Mouse (Mus musculus): ENCODE measurements at regions not wholly inside any gene's neighbourhood (a gene's known extent, or its start where the extent isn't known, plus 50 kb on each side); places are given as distances from the start of the nearest gene placed in this dataset.

DNA sequence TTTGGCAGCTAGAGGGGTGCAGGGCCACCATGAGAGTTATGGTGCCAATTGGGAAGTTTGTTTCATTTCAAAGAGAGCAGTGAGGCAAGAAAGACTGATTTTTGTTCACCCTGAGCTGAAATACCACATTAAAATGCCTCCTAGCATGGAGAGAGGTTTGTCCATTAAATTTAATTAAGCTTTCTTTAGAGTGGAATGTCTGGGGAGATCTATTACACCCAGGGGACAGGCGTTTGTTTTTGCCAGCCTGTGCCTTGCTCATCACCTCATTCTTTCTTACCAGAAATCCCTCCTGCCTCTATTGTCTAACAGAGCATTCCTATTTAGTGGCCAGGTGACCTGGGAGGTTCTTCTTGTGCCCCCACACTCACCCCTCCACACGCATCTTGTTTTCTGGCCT lies 55.2 kb upstream of the Rcn1 start:
- no peak for ATAC-seq (replicated peaks in 1 of 2; ENCODE audit: insufficient read depth in 1 of 2, low FRiP score in 2 of 2, low TSS enrichment in 1 of 2, low read depth in 1 of 2, poor library complexity in 2 of 2, severe bottlenecking in 2 of 2)

DNA sequence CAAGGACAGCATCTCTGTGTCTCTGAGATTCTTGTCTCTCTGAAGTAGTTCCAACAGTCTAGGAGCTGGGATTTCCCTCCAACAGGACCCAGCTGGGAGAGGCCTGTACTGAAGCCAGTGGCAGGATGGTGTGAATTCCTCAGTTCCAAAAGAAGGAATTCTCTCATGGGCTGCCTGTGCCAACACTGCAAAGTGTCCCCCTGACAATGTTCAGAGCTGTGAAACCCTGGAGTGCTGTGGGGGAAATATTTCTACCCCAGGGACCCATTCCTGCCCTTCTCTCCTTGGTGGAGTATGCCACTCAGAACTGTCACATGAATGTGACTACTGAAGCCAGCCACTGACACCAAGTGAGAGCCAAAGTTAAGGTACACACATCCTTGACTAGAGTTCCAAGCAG lies 55.7 kb upstream of the Rcn1 start:
- no peak for ATAC-seq (replicated peaks in 1 of 2; ENCODE audit: insufficient read depth in 1 of 2, low FRiP score in 2 of 2, low TSS enrichment in 1 of 2, low read depth in 1 of 2, poor library complexity in 2 of 2, severe bottlenecking in 2 of 2)

DNA sequence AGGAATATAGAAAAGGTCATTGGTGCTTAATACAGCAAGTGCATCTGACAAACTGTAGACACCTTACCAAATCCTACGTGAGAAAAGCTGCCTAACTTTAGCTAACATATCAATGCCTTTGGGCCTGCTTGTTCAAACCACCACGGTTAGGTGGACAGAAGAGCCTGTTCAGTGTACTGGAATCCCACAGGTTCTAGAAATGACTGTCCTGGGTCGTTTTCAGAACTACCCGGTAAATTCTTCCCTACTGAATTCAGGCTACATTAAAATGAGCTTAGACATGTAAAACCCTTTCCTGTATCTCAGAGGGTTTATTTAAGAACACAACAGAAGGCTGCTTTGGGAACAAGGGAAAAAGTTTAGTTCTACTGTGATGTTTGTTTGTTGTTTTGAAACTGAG lies 59.5 kb upstream of the Rcn1 start:
- ATAC-seq (replicated peaks in 1 of 2; ENCODE audit: insufficient read depth in 1 of 2, low FRiP score in 2 of 2, low TSS enrichment in 1 of 2, low read depth in 1 of 2, poor library complexity in 2 of 2, severe bottlenecking in 2 of 2), result no peak

GRCm38 (mm10) chr2:105459512-105459911 lies 60.4 kb upstream of the Rcn1 start:
- no peak for ATAC-seq (replicated peaks in 1 of 2; ENCODE audit: insufficient read depth in 1 of 2, low FRiP score in 2 of 2, low TSS enrichment in 1 of 2, low read depth in 1 of 2, poor library complexity in 2 of 2, severe bottlenecking in 2 of 2)

DNA sequence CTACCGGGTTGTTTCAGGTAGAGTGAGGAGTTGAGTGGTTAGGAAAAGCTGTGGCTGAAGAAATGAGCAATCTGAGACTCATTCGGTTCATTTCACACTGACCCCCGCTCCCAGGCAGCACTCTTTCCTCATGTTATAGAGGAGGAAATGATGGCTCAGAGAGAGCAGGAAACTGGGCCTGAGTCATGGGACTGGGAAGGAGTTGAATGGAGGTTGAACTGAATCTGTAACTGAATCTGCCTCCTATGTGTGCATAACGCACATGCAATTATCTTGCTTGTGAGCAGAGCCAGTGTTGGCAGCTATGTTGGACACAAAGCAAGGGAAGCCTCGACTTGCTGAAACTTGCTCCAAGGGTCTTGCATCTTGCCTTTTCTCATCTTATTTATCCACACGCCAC lies 66.5 kb upstream of the Rcn1 start:
- no peak for ATAC-seq (replicated peaks in 1 of 2; ENCODE audit: insufficient read depth in 1 of 2, low FRiP score in 2 of 2, low TSS enrichment in 1 of 2, low read depth in 1 of 2, poor library complexity in 2 of 2, severe bottlenecking in 2 of 2)

- peak; percentile 59 to 64; a peak in 2 of 4 replicates for ATAC-seq (replicated peaks in 1 of 2; ENCODE audit: insufficient read depth in 1 of 2, low FRiP score in 2 of 2, low TSS enrichment in 1 of 2, low read depth in 1 of 2, poor library complexity in 2 of 2, severe bottlenecking in 2 of 2)
Measured at GRCm38 (mm10) chr2:105468930-105469329, 69.8 kb upstream of the Rcn1 start.

DNA sequence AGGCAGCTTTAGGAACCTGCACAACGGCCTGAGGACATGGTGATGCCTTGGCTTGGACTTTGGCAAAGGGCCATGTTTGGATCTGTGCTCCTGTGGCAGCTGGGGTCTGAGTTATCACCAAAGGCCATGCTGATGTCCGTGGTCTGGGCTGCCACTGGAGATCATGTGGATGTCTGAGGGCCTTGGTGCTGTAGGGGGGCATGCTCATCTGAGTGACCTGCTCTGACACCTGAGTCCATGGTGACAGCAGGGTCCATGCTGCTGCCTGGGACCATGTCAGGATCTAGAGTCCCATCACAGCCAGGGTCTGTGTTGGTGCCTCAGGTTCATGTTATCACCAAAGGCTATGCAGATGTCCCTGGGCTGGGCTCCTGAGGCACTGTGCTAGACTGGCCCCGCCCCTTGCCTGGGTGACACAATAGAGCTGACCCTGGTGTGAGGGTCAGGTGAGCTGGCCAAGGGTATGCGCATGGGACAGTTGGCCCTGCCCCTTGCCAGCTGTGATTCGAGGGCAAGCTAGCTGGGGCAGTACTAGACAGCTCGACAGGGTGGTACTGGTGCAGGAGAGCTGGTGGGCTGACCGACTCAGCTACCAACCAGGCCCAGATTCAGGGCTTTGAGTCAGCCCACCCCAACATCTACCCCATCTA lies 77.0 kb upstream of the Rcn1 start:
- no peak for ATAC-seq (replicated peaks in 1 of 2; ENCODE audit: insufficient read depth in 1 of 2, low FRiP score in 2 of 2, low TSS enrichment in 1 of 2, low read depth in 1 of 2, poor library complexity in 2 of 2, severe bottlenecking in 2 of 2)

DNA sequence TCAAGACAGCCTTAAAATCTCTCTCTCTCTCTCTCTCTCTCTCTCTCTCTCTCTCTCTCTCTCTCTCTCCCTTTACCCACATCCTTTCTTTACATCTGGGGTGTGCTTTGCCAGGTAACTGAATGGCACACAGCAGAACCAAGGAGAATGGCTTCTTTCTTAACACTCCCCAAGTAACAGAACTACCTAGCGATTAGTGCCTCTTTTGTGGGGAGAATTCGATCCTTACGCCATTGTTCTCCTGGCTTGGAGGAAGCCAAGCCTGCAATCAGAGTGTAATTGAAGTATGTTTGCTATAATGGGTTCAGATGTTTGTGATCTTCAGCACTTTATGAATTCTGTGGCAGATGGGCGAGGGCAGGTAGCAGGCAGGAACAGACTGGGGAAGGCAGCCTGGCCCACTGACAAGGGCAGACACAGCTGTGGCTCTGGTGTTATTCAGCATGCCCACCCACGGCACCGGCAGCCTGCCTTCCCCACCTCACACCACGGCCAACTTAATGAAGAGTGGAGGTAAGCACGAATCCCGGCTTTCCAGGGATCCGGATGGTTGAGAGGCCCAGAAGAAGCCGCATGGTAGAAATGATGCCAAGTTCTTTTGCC lies 83.0 kb upstream of the Rcn1 start:
- no peak for ATAC-seq (replicated peaks in 1 of 2; ENCODE audit: insufficient read depth in 1 of 2, low FRiP score in 2 of 2, low TSS enrichment in 1 of 2, low read depth in 1 of 2, poor library complexity in 2 of 2, severe bottlenecking in 2 of 2)

GRCm38 (mm10) chr2:105484496-105484895 lies 85.4 kb upstream of the Rcn1 start:
- ATAC-seq (replicated peaks in 1 of 2; ENCODE audit: insufficient read depth in 1 of 2, low FRiP score in 2 of 2, low TSS enrichment in 1 of 2, low read depth in 1 of 2, poor library complexity in 2 of 2, severe bottlenecking in 2 of 2), result no peak

- ATAC-seq (replicated peaks in 1 of 2; ENCODE audit: insufficient read depth in 1 of 2, low FRiP score in 2 of 2, low TSS enrichment in 1 of 2, low read depth in 1 of 2, poor library complexity in 2 of 2, severe bottlenecking in 2 of 2), result no peak
Measured at GRCm38 (mm10) chr2:105485286-105485685, 86.2 kb upstream of the Rcn1 start.

DNA sequence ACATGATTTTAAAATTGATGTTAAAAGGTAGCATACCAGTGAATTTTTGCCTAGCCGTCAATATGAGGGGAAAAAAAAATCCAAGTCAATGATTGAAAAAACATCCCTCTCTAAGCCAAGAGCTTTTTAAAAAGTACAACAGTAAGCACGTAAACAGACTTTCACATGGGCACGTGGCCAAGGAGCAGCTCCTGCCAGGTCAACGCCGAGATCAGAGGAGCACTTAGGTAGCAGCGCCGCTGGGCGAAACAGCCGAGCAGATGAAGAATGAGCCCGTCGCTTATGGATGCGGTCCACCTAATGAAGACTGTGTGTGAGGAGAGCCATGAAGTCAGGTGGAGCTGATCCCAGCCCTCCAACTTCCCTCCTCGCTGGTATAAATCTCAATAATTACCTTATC lies 96.7 kb upstream of the Rcn1 start:
- ATAC-seq (replicated peaks in 1 of 2; ENCODE audit: insufficient read depth in 1 of 2, low FRiP score in 2 of 2, low TSS enrichment in 1 of 2, low read depth in 1 of 2, poor library complexity in 2 of 2, severe bottlenecking in 2 of 2), result no peak

- ATAC-seq (replicated peaks in 1 of 2; ENCODE audit: insufficient read depth in 1 of 2, low FRiP score in 2 of 2, low TSS enrichment in 1 of 2, low read depth in 1 of 2, poor library complexity in 2 of 2, severe bottlenecking in 2 of 2), result no peak
Measured at GRCm38 (mm10) chr2:105504197-105504596, 105.1 kb upstream of the Rcn1 start.

DNA sequence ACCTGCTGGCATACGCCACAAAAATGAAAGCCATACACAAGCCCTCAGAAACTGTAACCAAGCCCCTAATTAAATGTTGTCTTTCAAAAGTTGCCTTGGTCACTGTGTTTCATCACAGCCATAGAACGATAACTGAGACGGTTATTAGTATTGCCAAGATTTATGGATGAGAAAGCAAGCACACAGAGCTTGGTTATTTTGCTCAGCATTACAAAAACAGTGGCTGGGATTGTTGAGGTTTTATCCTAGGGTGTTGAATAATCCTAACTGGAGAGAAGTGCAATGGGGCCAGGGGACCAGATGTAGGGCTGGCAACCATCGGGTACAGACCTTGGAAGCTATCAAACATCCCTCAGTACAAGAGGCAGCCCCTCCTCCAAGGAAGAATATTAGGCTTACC lies 106.4 kb upstream of the Rcn1 start:
- ATAC-seq (replicated peaks in 1 of 2; ENCODE audit: insufficient read depth in 1 of 2, low FRiP score in 2 of 2, low TSS enrichment in 1 of 2, low read depth in 1 of 2, poor library complexity in 2 of 2, severe bottlenecking in 2 of 2), result no peak

DNA sequence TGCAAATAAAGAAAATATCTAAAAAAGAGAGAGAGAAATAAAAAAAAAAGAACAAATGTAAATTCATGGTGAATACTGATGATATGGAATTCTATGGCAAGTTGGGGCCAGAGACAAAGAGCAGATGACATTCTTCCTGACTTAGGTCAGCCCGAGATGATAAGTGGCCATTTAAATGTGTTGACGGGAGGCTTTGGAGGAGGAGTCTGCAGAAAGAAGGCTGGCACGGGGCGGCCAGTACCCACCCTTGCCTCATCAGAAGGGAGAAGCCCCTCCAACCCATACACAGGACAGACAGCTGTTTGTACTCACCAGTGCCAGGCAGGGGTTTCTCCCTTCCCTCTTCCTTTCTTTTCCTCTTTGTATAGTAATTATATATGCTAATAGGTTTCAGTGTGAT lies 108.0 kb upstream of the Rcn1 start:
- ATAC-seq (replicated peaks in 1 of 2; ENCODE audit: insufficient read depth in 1 of 2, low FRiP score in 2 of 2, low TSS enrichment in 1 of 2, low read depth in 1 of 2, poor library complexity in 2 of 2, severe bottlenecking in 2 of 2), result no peak

DNA sequence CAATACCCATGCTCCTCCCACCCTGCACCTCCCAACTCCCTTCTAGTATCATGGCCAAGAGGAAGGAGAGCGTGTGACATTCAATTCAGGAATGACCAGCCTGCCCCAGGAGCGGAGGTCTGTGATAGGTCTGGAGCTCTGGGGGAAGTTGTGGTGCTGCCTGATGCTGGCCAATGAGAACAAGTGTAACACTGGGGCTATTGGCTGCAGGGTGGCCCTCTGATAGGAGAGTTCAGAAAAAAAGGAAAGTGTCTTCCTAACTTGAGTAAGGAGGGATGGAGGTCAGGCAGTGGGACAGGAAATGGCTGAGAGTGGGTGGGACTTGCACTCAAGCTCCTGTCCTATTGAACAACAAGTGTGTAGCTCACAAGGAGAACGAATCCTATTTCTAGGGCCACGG lies 111.7 kb upstream of the Rcn1 start:
- ATAC-seq (replicated peaks in 1 of 2; ENCODE audit: insufficient read depth in 1 of 2, low FRiP score in 2 of 2, low TSS enrichment in 1 of 2, low read depth in 1 of 2, poor library complexity in 2 of 2, severe bottlenecking in 2 of 2), result no peak

DNA sequence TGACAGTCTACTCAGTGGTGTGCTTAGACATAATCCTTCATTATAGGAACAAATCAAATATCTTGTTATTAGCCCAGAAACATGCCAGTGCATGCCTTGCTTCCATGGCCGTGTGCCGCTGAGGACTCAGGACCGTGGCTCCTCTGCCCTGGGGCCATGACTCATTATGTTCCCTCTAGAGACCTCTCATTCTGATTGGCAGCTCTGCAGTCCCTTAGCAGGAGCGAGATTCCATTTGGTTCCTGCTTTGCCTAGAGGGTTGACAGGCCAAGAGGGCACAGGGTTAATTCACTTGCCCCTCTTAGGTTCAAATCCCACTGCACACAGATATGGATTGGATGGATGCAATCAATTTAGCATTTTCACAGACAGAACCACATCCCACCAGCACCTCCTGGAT lies 112.6 kb upstream of the Rcn1 start:
- ATAC-seq (replicated peaks in 1 of 2; ENCODE audit: insufficient read depth in 1 of 2, low FRiP score in 2 of 2, low TSS enrichment in 1 of 2, low read depth in 1 of 2, poor library complexity in 2 of 2, severe bottlenecking in 2 of 2), result no peak

DNA sequence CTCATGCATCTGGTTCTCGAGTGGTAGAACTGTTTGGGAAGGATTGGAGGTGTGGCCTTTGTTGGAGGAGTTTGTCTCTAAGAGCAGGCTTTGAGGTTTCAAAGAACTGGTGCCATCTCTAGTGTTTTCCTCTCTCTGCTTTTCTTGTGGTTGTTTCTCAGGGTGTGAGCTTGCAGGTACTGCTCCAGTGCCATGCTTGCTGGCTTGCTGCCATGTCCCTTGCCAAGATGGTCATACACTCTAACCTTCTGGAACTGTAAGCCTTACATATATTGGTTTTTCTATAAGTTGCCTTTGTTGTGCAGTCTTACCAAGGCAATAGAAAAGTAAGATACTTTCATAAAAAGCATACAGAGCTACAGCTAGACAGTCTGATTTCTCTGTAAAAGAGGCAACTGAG lies 115.1 kb upstream of the Rcn1 start:
- ATAC-seq (replicated peaks in 1 of 2; ENCODE audit: insufficient read depth in 1 of 2, low FRiP score in 2 of 2, low TSS enrichment in 1 of 2, low read depth in 1 of 2, poor library complexity in 2 of 2, severe bottlenecking in 2 of 2), result no peak

GRCm38 (mm10) chr2:105514881-105515280 lies 115.8 kb upstream of the Rcn1 start:
- ATAC-seq (replicated peaks in 1 of 2; ENCODE audit: insufficient read depth in 1 of 2, low FRiP score in 2 of 2, low TSS enrichment in 1 of 2, low read depth in 1 of 2, poor library complexity in 2 of 2, severe bottlenecking in 2 of 2), result no peak

DNA sequence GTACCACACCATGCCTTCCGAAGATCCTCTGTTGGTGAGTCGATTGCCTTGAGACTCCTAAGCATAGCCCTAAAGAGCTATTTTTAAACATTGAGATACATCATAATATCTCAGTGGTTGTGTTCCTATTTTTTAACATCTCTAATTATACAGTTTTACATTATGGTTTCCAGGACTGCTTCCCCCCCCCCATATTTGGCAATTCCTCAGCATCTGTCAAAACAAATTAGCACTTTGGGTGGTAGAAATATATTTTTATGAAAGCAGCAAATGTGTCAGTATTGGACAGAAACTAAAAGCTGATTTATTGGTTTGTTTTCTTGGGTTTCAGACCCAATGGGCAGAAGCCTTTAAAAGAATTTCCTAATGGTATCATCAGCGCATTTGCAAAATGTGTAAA lies 116.2 kb upstream of the Rcn1 start:
- no peak for ATAC-seq (replicated peaks in 1 of 2; ENCODE audit: insufficient read depth in 1 of 2, low FRiP score in 2 of 2, low TSS enrichment in 1 of 2, low read depth in 1 of 2, poor library complexity in 2 of 2, severe bottlenecking in 2 of 2)
